Mouse (Mus musculus) urinary bladder, postnatal 10 days (tissue): ENCODE measurements around the gene Ccr10.
"Not testable (repeated sequence)": the region's sequence is repeated elsewhere in the genome, so short reads cannot be mapped to it uniquely, and the experiment has no call there.

Experiments
- DNase-seq: peaks from one replicate; pipeline ENCODE4 v3.0.0; 2022; ENCODE audit warnings: low spot score

Ccr10 gene

DNA sequence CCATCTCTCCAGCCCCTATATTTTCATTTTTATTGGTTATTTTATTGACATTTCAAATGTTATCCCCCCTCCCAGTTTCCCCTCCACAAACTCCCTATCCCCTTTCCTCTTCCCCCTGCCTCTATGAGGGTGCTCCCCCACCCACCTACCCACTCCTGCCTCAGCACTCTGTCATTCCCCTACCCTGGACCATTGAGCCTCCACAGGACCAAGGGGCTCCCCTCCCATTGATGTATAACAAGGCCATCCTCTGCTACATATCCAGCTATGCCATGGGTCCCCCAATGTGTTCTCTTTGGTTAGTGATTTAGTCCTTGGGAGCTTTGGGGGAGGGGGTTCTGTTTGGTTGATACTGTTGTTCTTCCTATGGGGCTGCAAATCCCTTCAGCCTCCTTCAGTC is 20.6 kb downstream of the Ccr10 start:
- DNase-seq, result no peak

DNA sequence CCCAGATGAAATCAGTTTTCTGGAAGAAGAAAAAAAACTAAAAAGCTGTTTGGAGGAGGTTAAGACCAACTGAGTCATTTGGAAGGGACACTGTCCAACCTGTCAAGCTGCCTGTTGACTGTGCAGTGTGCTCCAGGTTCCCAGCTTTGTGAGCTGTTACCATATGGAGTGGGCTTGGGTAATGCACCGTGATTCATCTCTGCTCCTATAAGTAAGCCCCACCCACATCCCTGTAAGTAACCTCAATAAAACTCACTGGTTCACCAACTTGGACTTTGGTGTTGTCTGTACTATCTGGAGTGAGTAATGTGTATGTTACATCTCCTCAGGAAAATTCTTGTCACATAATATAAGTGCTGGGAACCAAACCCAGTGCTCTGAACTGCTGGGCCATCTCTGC is 22.4 kb downstream of the Ccr10 start:
- DNase-seq, result no peak

DNA sequence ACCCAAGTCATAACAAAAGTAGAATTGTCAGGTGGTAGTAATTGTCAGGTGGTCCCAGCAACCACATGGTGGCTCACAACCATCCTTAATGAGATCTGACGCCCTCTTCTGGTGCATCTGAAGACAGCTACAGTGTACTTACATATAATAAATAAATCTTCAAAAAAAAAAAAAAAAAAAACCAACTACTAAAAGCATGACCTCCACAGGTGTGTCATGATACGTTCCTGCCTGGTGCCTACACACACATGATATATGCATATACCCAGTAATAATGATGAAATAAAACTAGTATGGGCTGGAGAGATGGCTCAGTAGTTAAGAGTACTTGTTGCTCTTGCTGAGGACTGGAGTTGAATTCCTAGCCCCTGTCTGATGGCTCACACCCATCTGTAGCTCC is 24.2 kb downstream of the Ccr10 start:
- no peak for DNase-seq

DNA sequence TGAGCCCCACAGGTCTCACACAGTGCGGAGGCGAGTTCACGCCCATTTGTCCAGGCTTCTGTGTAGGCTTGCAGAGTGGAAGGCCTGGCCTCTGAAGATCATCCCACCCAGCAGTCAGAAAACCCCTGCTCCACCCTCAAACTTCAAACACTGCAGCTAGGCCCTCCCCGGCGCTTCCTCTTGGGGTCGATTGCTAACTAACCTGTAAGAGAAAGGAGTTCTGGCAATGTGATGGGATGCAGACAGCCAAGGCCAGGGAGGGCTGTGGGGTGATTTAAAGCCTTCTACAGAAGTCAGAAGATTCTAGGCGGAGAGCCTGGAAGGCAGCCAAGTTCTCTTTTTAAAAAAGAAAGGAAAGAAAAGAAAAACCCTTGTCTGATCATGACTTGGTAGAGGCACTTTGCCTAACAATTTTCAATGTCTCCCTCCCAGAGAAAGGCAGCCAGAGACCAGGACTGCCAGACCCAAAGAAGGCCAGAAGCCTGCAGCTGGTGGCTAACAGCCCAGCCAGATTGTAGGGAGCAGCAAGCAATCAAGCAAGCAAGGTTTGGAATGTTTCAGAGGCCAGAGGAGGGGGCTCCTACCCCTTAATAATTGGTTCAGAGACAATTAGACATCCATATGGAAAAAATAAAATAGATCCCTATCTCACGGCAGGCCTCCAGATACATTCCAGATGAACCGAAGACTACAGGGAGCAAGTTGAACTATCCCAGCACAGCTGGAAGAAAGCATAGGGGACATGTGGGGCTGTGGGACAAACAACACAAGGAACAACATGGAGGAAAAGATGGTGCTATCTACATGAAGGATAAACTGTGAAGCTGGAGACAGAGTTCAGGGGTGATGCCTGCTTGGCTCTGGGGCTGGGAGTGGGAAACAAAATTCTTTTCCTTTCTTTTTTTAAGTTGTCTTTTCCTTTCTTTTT is 25.8 kb downstream of the Ccr10 start:
- no peak for DNase-seq

DNA sequence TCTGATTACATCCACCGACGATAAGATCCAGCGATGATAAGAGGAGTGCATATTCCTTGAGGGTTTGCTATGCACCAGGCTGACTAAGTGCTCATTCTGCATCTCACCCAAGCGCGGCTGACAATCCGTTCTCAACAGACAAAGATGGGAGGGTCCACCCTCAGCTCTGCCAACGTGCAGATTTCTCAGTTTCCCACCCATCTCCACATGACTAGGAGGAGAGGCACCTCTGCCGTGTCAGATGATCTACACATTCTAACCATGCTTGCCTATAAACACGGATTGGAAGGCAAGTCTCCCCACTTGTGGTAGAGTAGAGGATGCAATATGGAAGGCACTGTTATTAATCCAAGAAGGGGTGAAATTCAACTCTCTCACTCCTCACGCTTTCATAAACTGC is 26.5 kb downstream of the Ccr10 start:
- DNase-seq, result no peak

DNA sequence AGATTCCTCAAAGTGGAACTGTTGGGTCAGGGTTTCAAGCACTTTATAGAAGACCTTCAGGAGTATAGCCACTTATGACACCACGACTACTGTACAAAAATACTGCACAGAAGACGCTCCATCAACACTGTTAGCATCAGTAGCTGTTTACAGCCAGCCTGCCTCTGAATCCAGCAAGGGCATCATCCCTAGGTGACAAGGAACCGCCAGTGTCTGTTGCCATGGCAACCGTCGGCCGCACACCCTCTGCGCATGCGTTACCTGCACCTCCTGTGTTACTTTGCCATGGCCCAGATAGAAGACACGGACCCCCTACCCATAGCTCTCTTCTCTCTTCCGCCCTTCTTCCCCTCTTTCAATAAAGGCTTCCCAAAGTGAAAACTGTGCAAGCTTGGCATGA is 28.9 kb downstream of the Ccr10 start:
- no peak for DNase-seq

DNA sequence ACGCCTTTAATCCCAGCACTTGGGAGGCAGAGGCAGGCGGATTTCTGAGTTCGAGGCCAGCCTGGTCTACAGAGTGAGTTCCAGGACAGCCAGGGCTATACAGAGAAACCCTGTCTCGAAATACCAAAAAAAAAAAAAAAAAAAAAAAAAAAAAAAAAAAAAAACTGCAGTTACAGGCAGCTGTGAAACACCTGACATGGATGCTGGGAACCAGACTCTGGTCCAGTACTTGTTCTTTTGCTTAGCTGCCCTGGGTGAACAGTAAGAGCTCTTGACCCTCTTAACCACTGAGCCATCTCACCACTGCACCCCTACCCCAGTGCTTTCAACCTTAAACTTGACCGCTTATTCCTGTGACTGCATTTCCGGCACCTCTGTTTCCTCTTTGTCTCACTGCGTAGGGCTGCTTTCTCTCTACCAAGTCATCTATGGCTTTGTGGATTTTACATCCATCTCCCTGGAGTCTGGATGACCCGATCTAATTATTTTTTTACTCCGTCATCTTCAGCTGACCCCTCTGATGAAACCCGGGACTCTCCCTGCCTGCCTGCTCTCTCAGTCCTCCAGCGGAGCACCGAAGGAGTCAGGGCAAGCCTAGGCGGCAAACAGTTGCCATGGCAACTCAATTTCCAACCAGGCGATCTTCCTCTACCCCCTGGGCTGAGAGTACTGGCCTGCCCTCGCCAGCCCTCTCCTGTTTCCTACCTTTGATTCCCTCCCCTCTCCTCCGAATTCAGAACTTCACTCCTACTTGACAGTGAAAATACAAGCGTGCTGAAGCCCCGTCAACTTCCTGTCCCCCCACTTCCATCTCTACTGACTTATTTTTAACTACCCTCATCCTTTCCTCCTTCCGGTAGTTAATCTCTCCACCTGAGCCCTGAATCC is 31.7 kb downstream of the Ccr10 start:
- no peak for DNase-seq

DNA sequence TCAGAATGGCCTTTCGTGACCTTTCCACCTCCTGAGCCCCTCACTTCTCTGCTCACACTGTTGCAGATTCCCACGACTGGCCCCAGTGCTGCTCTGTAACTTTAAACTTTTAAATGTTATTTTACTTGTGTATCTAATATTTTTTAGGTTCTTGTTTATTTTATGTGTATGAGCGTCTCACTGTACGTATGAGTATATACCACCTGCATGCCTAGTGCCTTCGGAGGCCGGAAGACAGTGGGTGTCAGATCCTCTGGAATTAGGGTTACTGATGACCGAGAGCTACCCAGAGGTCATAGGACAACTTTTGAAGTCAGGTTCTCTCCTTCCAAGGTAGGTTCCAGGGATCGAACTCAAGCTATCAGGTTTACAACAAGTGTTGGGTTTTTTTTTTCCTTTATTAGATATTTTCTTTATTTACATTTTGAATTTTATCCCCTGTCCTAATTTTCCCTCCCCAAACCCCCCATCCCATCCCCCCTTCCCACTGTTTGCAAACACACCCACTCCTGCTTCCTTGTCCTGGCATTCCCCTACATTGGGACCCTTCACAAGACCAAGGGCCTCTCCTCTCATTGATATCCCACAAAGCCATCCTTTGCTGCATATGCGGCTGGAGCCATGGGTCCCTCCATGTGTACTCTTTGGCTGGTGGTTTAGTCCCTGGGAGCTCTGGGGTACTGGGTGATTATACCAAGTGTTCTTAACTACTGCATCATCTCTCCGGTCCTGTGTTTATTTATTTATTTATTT is 32.9 kb downstream of the Ccr10 start:
- no peak for DNase-seq

DNA sequence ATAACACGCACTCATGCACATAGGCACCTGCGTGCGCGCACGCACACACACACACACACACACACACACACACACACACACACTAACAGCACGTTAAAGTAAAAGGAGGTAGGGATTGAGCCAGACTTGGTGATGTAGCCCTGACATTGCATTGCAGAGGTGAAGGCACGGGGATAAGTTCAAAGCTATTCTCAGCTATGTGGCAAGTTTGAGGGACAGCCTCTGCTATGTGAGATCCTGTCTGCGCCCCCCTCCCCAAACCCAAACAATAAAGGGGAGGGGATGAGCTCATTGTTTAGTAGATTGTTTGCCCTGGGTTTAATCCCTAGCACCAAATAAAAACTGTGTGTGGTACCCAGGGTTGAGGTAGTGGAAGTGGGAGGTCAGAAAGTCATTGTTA is 34.2 kb downstream of the Ccr10 start:
- DNase-seq, result no peak

DNA sequence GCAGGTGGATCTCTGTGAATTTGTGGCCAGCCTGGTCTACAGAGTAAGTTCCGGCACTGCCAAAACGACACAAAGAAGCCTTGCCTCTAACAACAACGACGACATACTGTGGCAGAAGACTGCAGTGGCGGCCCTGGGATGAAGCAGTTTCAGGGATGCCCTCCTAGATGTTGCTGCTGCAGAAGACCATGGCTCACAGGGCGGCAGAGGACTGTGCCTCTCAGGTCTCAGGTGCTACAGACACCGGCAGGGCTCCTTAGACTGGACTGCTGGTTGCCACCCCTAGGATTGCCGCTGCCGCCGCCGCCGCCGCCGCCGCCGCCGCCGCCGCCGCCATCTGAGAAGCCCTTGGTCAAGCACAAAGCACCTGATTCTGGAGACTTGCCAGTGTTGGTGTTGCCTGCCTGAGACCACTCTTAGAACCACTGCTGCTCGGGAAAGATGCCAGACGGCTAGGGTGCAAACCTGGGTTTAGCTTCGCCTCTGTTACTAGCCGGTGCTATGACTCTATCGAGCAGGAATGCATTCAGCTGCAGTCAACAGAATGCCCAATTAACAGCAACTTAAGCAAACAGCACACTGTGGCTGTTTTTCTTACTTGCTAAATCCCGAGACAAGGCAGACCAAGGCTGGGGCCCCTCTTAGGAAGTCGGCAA is 35.0 kb downstream of the Ccr10 start:
- no peak for DNase-seq

DNA sequence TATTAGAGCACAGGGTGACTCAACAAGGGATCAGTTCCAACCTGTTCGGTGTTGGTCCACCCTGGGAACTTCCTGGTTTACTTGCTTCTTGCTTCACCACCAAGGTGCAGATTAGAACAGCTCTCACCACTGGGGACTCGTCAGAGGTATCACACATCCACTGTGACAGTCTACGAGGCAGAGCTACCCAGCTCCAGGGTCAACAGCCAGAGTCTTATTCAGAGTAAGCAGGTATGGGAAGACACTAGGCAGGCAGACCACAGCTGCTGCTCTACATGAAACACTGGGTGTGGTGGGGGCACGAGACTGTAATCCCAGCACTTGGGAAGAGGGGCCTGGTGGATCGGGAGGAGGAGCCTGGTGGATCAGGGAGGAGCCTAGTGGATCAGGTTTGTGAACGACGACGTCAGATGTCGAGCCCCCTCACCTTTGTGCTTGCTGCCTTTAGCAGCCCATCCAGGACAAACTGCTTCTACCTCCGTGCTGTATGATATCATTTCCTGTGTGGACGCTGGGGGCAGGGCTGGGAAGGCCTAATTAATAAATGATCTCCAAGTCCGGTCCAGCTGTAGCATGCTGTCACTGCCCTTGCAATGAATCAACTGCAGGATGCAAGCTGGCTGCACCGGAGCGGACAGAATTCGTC is 36.6 kb downstream of the Ccr10 start:
- DNase-seq, result no peak

DNA sequence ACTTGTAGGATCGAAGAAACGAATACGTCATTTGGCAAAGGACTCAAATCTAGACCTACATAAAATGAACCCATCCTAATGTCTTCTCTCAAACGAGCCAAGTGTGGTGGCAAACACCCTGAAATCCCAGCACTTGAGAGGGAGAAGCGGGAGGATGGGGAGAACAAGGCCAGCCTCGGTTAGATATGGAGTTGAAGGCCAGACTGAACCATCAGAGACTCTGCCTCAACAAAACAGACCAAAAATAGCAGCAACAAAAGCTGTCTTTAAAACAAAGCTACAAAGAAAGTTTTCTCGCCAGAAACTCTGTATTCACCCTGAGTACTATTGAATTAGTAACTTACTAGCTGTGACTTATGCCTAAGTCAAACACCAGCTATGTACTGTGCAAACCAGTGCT is 38.2 kb downstream of the Ccr10 start:
- DNase-seq, result no peak

DNA sequence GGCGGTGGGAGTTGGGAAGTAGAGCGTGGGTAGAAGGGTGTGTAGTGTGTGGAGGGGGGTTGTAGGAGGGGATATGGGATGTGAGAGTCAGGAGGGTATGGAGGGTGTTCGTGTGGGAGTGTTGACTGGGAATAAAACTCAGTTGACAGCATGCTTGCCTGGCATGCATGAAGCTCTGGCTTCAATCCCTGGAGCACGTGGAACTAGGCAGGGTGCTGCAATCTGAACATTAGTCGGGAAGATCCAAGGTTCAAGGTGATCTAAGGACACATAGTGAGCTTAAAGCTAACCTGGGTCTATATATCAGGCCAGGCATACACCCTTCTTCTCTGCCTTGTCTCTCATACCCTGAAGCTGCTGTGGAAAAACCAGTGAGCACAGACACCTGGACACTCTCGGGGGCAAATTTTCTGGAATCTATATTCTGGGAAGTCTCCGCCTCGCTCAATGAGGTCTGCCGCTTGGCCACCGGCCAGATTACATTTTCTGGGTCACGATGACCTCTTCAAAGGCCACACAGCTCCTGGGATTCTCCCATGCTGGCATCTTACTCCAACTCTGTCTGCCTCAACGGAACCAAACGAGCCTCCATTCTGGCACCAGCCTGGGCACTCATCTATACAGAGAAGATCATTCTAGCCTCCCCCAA is 40.9 kb downstream of the Ccr10 start:
- DNase-seq, result no peak

DNA sequence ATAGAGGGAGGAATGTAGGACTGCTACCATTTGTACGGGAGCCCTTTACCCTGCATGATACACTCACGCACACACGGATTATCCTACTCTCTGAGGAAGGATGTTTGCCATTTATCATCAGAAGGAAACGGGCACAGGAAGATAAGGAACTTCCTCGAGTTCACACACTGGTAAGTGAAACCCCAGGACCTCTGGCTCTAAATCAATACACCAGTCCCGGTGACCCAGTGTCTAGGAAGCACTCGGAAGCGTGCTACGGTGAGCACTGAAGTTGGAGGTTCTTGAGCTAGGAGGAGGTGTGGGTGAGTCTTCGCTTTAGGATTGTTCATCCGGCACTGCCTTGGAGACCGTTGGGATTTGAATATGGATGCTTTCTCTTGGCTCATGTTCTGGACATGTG is 42.2 kb downstream of the Ccr10 start:
- DNase-seq, result no peak

DNA sequence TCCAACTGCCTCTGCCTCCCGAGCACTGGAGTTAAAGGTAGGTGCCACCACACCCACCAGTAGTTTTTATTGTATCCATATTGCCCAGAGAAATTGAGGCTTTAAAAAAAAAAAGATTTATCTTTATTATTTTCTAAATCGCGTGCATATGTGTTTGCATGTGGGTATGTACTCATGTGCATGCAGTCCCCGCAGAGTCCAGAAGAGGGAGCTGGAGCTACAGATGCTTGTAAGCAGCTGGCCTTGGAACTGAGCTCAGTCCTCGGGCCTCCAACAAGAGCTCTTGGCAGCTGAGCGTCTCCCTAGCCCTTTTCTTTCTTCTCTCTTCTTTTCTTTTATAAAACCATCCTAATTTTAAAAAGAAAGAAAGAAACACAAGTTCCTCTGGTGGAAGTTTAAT is 43.5 kb downstream of the Ccr10 start:
- no peak for DNase-seq

DNA sequence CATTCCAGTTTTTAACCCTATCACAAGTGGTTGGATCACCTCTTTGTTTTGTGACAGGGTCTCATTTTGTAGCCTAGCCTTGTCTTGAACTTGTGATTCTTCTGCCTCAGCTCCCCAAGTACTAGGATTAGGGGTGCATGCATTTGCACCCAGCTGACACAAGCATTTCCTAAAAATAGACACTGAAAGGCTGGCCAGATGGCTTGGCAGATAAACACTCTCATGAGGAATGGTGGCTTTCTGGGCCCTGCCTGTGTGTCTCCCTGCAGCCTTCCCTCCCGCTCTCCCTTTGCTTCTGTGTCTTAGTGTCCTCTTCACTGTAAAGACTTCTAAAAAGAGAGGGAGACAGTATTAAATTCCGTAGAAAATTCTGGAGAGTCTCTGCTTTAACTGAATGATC is 44.1 kb downstream of the Ccr10 start:
- no peak for DNase-seq

DNA sequence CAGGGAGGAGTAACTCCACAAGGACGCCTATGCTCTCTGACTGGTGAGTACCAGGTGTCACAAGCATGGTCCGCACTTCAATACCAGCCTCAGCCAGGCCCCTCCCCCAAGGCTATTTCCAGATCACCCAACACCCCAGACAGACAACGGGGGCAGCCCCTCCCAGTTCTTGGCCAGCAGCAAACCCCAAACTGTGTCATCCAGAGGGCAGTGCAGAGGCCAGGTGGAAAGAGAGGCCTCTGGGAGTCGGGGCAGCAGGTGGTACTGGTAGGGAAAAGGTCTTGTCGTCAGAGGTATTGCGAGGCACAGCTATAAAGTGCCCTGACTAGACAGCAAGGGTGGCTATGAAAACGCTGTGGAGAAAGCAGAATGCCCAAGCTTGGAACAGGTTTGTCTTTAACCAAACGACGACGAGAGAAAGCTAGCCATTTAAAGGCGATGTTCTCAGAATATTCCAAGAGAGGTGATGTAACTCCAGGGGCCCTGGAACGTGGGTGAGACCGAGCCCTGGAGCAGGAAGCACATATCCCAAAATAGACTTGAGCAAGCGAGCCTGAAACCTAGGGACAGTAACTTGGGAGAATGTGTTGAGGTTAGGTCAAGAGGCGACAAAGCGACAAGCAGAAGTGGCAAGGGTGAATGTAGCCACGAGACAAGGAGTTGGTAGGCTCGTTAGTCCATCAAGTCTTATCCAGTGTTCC is 45.0 kb downstream of the Ccr10 start:
- DNase-seq, result no peak

DNA sequence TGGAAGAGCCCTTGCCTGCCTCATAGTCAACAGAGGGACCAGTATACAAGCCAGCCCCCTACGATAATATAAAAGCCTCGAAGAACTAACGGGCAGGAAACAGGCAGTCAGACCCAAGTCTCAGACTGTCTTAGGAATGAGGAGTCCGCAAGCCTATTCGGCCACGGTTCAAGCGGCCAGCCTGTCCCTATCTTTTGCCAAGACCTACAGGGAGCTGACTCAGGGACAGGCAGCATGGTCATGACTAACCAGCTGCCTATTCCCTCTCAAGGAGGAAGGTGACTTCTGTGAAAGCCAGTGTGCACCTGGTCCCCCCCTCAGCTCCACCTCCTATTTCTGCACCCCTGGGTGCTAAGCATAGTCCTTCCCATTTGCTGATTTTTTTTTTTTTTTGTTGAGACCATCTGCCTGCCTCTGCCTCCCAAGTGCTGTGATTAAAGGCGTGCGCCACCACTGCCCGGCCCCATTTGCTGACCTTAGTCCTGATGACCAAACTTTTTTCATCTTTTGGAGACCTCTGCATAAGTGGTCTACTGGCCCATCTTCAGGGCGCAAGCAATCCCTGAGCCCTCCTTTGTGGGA is 46.2 kb downstream of the Ccr10 start:
- DNase-seq, result no peak

DNA sequence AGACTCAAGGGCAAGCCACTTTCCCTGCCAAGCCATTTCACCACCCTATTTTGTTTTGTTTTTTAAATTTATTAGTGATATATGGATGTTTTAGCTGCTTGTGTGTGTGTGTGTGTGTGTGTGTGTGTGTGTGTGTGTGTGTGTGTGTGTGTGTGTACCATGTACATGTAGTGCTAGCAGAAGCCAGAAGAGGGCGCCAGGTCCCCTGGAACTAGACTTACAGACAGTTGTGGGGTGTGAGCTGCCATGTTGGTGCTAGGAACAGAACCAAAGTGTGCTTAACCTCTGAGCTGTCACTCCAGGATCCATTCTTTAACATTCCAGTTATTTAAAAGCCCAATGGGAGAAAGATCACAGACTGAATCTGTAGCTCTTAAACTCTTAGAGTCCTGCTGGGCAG is 48.2 kb downstream of the Ccr10 start:
- DNase-seq, result no peak

DNA sequence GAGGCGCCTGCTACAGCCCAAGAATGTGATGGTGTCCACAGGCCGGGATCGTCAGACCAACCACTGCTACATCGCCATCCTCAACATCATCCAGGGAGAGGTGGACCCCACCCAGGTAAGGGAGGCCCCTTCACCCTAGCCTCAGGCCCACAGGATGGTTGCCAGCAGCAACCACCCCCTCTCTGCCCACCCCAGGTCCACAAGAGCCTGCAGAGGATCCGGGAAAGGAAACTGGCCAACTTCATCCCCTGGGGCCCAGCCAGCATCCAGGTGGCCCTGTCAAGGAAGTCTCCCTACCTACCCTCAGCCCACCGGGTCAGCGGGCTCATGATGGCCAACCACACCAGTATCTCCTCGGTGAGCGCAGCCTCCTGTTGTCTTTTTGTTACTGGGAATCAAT is 50.2 kb downstream of the Ccr10 start:
- not testable (repeated sequence) for DNase-seq
